ENCODE assay signal across 12 mouse cellular contexts in the genomic region with DNA sequence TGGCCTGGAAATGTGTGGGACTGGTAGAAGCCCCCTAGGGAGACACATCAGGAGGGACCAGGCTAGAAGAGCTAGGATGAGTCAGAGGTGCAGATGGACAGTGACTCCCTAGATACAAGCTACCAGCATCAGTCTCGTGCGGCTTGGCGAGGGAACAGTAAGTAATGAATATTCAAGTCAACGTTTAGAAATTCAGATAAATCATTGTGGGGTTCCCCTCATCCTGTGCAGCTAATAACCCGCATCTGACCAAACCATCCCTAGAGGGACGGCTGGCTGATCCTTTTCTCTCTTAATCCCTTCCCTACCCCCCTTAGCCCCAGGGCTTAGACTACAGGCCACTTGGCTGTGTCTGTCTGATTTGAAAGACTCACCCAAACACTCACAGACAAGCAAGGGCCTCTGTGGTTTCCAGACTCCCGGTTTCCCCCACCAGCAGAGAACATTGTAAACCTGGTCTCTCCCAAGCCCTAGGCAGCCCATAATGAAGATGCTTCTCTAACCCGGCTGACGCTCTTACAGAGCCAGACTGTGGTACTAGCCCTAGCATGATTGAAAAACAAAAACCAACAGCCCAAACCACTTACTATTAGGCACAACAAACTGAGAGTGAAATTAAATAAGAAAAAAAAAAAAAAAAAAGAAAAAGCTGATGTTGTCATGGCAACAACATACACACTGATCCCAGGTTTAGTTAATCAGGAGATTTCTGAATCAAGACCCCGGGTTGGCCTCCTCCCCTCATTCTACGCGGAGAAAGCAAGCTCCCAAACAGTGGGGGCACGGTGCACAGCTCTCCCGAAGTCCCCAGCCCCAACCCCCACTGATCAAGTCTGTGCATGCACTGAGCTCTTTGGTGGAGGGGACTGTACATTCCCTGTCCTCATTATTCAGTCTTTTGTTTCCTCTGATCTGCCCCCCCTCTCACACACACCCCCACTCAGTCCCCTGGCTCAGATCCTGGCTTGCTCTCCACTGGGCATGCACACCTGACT. TPM values are rescaled to one million over a fixed set of nuclear protein-coding genes. Genes with fewer than 3 reads are reported as not detected.
DNase-seq lines count a peak whose midpoint lies in the region; ATAC-seq and TF ChIP-seq lines count a peak whose summit lies in the region.
"Had no signal": no experiment of that assay in that cellular context is flagged by ENCODE, and none has a peak within 500 bp of the region (broad histone marks: within the 10 kb centered on the region; RNA-seq: fewer than 3 reads in every experiment).

No protein-coding gene starts in this region.

- no peaks in the 10 kb centered on the region for H3K9me3 ChIP-seq in kidney, postnatal 0 days (replicated peaks; ENCODE audit: low read length)
- no peaks in the 10 kb centered on the region for H3K9me3 ChIP-seq in kidney, embryonic 14.5 days (ENCODE audit: control insufficient read depth, low read length)
- H3K9me3 ChIP-seq in forebrain, embryonic 10.5 days = no peaks in the 10 kb centered on the region
- H3K9me3 ChIP-seq in hindbrain, embryonic 16.5 days (ENCODE audit: control insufficient read depth, low read length) = no peaks in the 10 kb centered on the region
- no peaks in the 10 kb centered on the region for H3K9me3 ChIP-seq in neural tube, embryonic 15.5 days (replicated peaks)

- 0 out of 2 replicates have a peak, but pooled peaks have one; percentile 4 for ATAC-seq in kidney, postnatal 0 days (replicated peaks; ENCODE audit: low FRiP score, low read depth)
- no peak for ATAC-seq in kidney, embryonic 14.5 days (ENCODE audit: low FRiP score, low TSS enrichment)
- peak; percentile 70 for ATAC-seq in hindbrain, embryonic 16.5 days
- ATAC-seq in neural tube, embryonic 15.5 days (ENCODE audit: low FRiP score) = peak; percentile 58
- ATAC-seq: activated CD4-positive, CD25-positive, alpha-beta regulatory T cell, adult 4 months had no signal

- H3K27ac ChIP-seq in kidney, postnatal 0 days = no peak overlapping the region
- H3K27ac ChIP-seq in kidney, embryonic 14.5 days (ENCODE audit: low read depth, low read length) = no peak overlapping the region
- peak overlapping the region; percentile 84 for H3K27ac ChIP-seq in forebrain, embryonic 10.5 days
- peak overlapping the region; percentile 69 for H3K27ac ChIP-seq in hindbrain, embryonic 16.5 days (ENCODE audit: low read depth, low read length)
- peak overlapping the region; percentile 77 for H3K27ac ChIP-seq in neural tube, embryonic 15.5 days (replicated peaks)

- H3K4me3 ChIP-seq in kidney, postnatal 0 days (replicated peaks; ENCODE audit: low read depth, low read length) = no peak overlapping the region
- no peak overlapping the region for H3K4me3 ChIP-seq in kidney, embryonic 14.5 days (ENCODE audit: low read length)
- H3K4me3 ChIP-seq in forebrain, embryonic 10.5 days = peak overlapping the region; percentile 21; the same call in 1 of the 2 replicates
- H3K4me3 ChIP-seq in hindbrain, embryonic 16.5 days (ENCODE audit: low read length) = no peak overlapping the region
- H3K4me3 ChIP-seq in neural tube, embryonic 15.5 days (replicated peaks) = no peak overlapping the region

- TF ChIP-seq CTCF in kidney, postnatal 0 days (IDR thresholded peaks at IDR 0.05; ENCODE audit: low read depth) = no peak

- peaks cover 3% of the 10 kb centered on the region; the same call in 1 of the 2 replicates for H3K4me1 ChIP-seq in kidney, postnatal 0 days (replicated peaks; ENCODE audit: insufficient read depth, low read length)
- H3K4me1 ChIP-seq in kidney, embryonic 14.5 days (ENCODE audit: control insufficient read depth, insufficient read depth, low read length) = no peaks in the 10 kb centered on the region
- peaks cover 81% of the 10 kb centered on the region for H3K4me1 ChIP-seq in forebrain, embryonic 10.5 days
- H3K4me1 ChIP-seq in hindbrain, embryonic 16.5 days (ENCODE audit: control insufficient read depth, insufficient read depth, low read depth, low read length) = peaks cover 14% of the 10 kb centered on the region
- peaks cover 39% of the 10 kb centered on the region for H3K4me1 ChIP-seq in neural tube, embryonic 15.5 days

- H3K36me3 ChIP-seq in kidney, postnatal 0 days (ENCODE audit: insufficient read depth, low read length) = no peaks in the 10 kb centered on the region
- no peaks in the 10 kb centered on the region for H3K36me3 ChIP-seq in kidney, embryonic 14.5 days (ENCODE audit: control insufficient read depth, insufficient read depth, low read length)
- H3K36me3 ChIP-seq in forebrain, embryonic 10.5 days (replicated peaks) = no peaks in the 10 kb centered on the region
- no peaks in the 10 kb centered on the region for H3K36me3 ChIP-seq in hindbrain, embryonic 16.5 days (ENCODE audit: control insufficient read depth, insufficient read depth, low read length)
- peaks cover 20% of the 10 kb centered on the region for H3K36me3 ChIP-seq in neural tube, embryonic 15.5 days

- no peak overlapping the region for H3K4me2 ChIP-seq in kidney, postnatal 0 days (ENCODE audit: low read length)
- H3K4me2 ChIP-seq in kidney, embryonic 14.5 days (replicated peaks; ENCODE audit: low read depth, low read length) = no peak overlapping the region
- no peak overlapping the region for H3K4me2 ChIP-seq in hindbrain, embryonic 16.5 days (ENCODE audit: low read length)
- no peak overlapping the region for H3K4me2 ChIP-seq in neural tube, embryonic 15.5 days

- H3K9ac ChIP-seq in kidney, postnatal 0 days (ENCODE audit: low read depth, low read length) = no peak overlapping the region
- H3K9ac ChIP-seq in kidney, embryonic 14.5 days (ENCODE audit: low read depth, low read length) = no peak overlapping the region
- no peak overlapping the region for H3K9ac ChIP-seq in hindbrain, embryonic 16.5 days (ENCODE audit: low read depth, low read length)
- peak overlapping the region; percentile 7; the same call in 1 of the 2 replicates for H3K9ac ChIP-seq in neural tube, embryonic 15.5 days (replicated peaks)

- no peaks in the 10 kb centered on the region for H3K27me3 ChIP-seq in kidney, postnatal 0 days (ENCODE audit: insufficient read depth, low read length)
- H3K27me3 ChIP-seq in kidney, embryonic 14.5 days (ENCODE audit: control insufficient read depth, insufficient read depth, low read length) = no peaks in the 10 kb centered on the region
- no peaks in the 10 kb centered on the region for H3K27me3 ChIP-seq in forebrain, embryonic 10.5 days (ENCODE audit: poor library complexity, severe bottlenecking)
- no peaks in the 10 kb centered on the region for H3K27me3 ChIP-seq in hindbrain, embryonic 16.5 days (replicated peaks; ENCODE audit: control insufficient read depth, insufficient read depth, low read length)
- H3K27me3 ChIP-seq in neural tube, embryonic 15.5 days (replicated peaks) = no peaks in the 10 kb centered on the region

- 67% methylated on average over 14 of the region's 14 CpGs for WGBS in kidney, postnatal 0 days
- 65% methylated on average over 14 of the region's 14 CpGs for WGBS in kidney, embryonic 14.5 days
- WGBS in forebrain, embryonic 10.5 days = 26% methylated on average over 14 of the region's 14 CpGs
- WGBS in hindbrain, embryonic 16.5 days = 15% methylated on average over 14 of the region's 14 CpGs
- WGBS in neural tube, embryonic 15.5 days = 20% methylated on average over 14 of the region's 14 CpGs

- DNase-seq in kidney, postnatal 0 days (ENCODE audit: low spot score) = no peak
- peak; percentile 49 for DNase-seq in forebrain, embryonic 10.5 days (ENCODE audit: extremely low spot score, low spot score)
- no peak for DNase-seq in adrenal gland, postnatal 25 days
- DNase-seq in urinary bladder, postnatal 10 days (ENCODE audit: low spot score) = no peak
- DNase-seq in heart, postnatal 4 days = no peak
- DNase-seq: kidney, postnatal 10 days; lung, adult 2 months; thymus, postnatal 14 days had no signal

RNA-seq across cellular contexts. Expression of a gene that starts 39.1 kb away (rescaled TPM):
- polyA plus RNA-seq in kidney, postnatal 0 days (2015; fragmentation: Nextera tagmentation; extraction: Ambion mirVana) = 0.13 TPM in 2 replicates
- 0.26 and 0.32 TPM in 2 replicates for polyA plus RNA-seq in kidney, embryonic 14.5 days (2014; fragmentation: Nextera tagmentation; extraction: Ambion mirVana)
- polyA plus RNA-seq in forebrain, embryonic 10.5 days (2016; fragmentation: Nextera tagmentation; extraction: Ambion mirVana) = 2.8 and 5.5 TPM in 2 replicates
- polyA plus RNA-seq in hindbrain, embryonic 16.5 days (2015; fragmentation: Nextera tagmentation; extraction: Ambion mirVana) = 24.3 and 31.0 TPM in 2 replicates
- 17.7 and 22.1 TPM in 2 replicates for polyA plus RNA-seq in neural tube, embryonic 15.5 days (2015; fragmentation: Nextera tagmentation; extraction: Ambion mirVana)
- total RNA-seq in adrenal gland, postnatal 25 days (2021) = not detected in 2 replicates
- total RNA-seq in heart, postnatal 4 days (2021) = 1 to 10 TPM; 2.1 to 3.0 TPM
- polyA plus RNA-seq: activated CD4-positive, CD25-positive, alpha-beta regulatory T cell, adult 4 months had no signal

Comparison
In these comparisons a context has a peak if more than half of its experiments do, and no peak if none do; other contexts are left out.
1. H3K27ac ChIP-seq: peak in forebrain, embryonic 10.5 days (single experiment), hindbrain, embryonic 16.5 days (single experiment) and neural tube, embryonic 15.5 days (single experiment); none in kidney, postnatal 0 days (single experiment) and kidney, embryonic 14.5 days (single experiment).